Mouse (Mus musculus) brain, adult 2 months (tissue): Measurements from ENCODE around the gene Bcl2l10.
"Not testable (repeated sequence)": the region's sequence is repeated elsewhere in the genome, so short reads cannot be mapped to it uniquely, and the experiment has no call there.

Experiments used
- DNase-seq: peaks from one replicate; pipeline ENCODE4 v3.0.0; 2011; ENCODE audit warnings: low read depth, low spot score

Gene Bcl2l10

DNA sequence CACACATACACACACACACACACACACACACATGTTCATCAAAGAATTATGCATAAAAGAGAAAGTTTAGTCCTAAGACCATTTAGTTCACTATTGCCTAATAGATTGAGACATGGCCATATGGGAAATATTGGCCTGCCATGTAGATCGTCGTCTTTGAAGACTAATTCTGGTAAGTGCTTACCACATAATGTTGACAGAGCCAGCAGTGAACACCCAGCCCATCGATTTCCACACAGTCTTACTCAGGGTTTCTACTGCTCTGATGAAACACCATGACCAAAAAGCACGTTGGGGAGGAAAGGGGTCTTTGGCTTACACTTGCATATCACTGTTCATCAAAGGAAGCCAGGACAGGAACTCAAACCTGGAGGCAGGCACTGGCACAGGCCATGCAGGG, 5.1 kb upstream of the Bcl2l10 start:
- no peak for DNase-seq

DNA sequence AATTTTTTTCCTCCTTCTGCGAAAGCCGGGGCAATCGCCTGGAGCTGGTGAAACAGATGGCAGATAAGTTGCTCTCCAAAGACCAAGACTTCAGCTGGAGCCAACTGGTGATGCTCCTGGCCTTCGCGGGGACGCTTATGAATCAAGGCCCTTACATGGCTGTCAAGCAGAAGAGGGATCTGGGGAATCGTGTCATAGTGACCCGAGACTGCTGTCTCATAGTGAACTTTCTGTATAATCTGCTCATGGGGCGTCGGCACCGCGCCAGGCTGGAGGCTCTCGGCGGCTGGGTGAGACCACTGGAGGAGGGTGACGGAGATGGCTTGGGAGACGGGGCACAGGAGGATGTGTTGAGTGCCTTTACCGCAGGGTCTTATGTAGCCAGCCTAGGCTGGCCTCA, 508 bp downstream of the Bcl2l10 start:
- DNase-seq: peak; percentile 42

DNA sequence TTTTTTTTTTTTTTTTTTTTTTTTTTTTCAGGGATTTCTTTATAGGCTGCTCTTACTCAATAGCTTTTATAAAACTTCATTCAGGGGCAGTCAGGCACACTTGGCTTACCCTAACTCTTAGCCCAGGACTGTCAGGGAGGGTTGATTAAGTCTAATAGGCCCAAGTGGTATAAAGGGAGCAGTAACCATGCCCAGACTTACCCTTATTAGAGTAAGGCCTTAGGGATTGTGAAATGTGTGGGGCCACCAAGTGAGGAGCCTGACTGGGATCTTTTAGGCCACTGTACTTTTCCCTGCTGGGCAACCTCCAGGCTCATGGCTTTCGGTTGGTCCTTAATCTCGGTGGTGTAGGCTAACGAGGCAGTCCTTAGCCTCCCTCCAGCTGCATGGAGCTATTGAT, 1.1 kb downstream of the Bcl2l10 start:
- DNase-seq: no peak

DNA sequence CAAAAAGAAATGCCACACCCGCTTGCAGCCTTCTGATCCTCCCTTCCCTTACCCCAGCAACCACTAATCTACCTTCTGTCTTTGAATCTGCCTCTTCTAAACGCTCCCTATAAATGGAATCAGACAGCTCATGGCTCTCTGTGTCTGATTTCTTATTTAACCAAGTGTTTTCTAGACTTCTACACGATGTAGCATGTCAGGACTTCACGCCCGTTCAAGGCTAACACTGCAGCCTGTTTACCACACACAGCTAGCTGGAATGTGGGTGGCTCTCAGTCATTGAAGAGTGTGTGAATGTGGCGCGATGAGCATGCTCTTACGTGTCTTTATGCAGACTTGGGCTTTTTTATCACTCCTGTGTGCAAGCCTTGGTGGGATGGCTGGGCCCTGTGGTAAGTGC, 5.5 kb downstream of the Bcl2l10 start:
- DNase-seq: peak; percentile 77

DNA sequence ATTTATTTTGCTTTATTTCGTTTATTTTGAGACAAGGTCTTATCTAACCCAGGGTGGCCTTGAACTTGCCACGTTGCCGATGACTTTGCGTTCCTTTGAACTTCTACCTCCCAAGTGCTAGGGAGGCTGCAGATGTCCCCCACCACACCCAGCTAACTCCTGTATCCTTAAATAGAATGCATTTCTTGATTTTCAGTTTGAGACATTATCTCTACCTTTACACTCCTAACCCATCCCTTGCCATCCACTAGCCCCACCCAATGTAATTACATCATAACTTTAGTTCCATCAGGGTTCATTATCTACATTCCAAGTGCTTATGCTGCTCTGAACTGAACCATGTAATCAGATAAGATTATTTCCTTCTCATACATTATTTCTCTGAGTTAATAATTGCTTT, 8.2 kb downstream of the Bcl2l10 start:
- no peak for DNase-seq

DNA sequence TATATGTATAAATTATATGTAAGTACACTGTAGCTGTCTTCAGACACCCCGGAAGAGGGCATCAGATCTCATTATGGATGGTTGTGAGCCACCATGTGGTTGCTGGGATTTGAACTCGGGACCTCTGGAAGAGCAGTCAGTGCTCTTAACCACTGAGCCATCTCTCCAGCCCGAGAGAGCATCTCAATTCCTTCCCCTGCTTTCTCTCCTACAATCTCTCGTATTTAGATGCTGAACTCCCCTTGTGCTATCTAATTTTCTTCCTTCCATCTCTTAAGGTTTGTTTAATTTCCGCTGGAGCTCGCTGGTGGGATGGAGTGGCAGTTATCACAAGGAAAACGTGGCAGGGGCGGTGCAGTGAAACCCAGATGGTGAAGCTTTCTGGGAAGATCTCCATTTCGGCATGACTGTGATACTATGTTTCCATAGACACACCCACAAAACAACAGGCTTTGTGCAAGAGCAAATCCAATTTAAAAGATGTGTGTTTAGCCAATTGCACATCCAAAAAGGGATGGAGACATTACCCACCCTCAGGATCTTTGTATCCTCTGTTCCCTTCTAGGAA, 9.6 kb downstream of the Bcl2l10 start:
- DNase-seq: peak; percentile 78

DNA sequence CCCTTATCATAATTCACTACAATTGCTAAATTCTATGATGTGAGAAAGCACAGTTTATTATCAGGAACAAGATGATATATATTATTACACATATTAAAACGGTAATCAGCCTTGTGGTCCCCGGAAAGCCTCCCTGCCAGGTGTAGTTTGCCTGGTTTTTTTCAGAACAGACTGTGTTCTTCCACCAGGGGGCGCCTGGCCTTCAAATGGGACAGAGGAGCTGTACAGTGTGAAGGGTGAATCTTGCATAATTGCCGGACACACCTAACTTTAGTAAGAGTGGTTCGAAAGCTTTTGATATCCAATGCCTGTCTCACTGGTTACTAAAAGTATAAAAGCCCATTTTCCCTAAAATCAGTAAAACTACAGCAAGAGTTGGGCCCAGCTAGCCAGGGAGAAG, 14.1 kb downstream of the Bcl2l10 start:
- peak; percentile 82 for DNase-seq

DNA sequence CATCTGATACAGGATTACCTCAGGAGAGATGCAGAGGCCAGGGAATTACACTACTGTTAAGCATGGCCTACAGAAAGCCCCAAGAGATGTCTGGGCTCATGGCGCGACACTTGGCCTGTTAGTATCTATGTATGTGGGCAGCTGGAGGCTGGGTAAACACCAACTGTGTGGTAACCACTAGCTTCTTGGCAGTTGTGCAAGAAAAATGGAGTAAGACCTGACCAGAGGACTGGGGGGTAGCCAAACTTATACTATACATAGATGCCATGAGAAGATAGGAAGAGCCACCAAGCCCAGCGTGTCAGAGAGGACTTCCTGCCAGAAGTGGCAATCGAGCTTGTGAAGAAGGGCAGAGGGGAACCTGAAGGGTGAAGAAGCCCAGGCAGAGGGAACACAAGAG, 14.6 kb downstream of the Bcl2l10 start:
- DNase-seq: no peak

DNA sequence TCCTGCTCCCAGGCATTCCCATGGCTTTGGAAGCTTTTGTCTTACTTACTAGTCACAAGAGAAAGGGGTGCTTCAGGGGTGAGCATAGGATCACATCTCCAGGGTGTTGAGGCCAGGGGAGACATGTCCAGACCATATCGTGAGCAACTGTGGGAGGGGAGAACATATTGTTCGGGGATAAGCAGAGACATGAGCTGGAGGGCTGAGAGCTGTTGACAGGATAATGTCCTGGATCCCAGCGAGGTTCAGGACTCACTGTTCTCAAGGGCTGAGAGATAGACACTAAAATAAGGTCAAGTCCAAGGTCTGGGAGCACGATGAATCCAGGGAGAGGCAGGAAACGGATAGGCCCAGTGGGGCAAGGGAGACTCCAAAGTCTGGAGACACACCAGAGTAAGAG, 15.4 kb downstream of the Bcl2l10 start:
- DNase-seq: no peak

DNA sequence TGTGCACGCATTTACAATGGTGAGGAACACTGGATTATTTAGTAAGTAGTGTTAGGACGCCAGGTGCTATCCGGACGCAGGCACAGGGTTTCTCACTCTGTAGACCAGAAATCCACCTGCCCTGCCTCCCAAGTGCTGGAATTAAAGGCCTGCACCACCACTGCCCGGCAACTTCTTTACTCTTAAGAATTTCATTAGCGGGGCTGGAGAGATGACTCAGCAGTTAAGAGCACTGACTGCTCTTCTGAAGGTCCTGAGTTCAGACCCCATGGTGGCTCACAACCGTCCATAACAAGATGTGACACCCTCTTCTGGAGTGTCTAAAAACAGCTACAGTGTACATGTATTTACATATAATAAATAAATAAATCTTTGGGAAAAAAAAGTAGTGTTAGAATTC, 16.1 kb downstream of the Bcl2l10 start:
- not testable (repeated sequence) for DNase-seq

DNA sequence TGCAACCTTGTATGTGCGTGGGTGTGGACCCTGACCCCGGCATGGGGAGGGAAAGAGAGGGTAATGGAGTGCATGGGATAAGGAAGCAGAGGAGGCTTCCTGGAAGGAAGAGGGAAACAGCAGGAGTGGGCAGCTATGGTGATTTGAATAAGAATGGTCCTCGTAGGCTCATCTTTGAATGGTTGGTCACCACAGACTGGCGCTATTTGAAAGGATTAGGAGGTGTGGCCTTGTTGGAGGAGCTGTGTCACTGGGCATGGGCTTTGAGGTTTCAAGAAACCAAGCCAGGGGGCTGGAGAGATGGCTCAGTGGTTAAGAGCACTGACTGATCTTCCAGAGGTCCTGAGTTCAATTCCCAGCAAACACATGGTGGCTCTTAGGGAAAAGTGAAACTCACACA, 17.6 kb downstream of the Bcl2l10 start:
- DNase-seq: no peak

DNA sequence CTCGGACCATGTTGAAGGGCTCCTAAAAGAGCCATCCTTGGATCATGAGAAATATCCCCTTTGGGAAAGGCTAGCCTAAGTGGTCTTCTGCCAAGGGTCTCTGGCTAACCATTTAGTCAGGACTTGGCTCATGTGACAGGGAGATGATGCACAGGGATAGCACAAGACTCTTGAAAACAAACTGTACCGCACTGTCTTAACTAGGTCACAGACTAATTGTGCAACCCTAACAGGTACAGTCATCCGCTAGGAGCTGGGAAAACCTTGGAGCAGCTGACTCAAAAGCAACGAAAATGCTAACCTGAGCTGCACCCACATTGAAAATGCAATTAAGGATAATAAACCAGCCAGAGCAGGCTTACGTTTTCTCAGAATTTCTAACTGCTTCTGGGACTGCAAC, 18.6 kb downstream of the Bcl2l10 start:
- peak; percentile 77 for DNase-seq

DNA sequence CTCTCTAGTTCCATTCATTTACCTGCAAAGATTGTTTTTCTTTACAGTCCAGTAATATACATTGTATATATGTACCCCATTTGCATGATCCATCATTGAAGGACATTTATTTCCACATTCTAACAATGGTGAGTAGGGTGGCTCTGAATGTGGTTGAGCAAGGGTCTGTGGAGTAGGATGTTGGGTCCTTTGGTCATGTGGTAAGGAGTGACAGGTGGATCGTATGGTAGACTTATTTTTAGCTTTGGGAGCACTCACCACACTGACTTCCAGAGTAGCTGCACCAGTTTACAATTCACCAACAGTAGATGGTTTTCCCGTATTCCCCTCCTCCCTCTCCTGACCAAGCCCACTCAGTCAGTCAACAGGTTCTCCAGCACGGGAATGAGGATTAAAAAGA, 21.2 kb downstream of the Bcl2l10 start:
- no peak for DNase-seq

DNA sequence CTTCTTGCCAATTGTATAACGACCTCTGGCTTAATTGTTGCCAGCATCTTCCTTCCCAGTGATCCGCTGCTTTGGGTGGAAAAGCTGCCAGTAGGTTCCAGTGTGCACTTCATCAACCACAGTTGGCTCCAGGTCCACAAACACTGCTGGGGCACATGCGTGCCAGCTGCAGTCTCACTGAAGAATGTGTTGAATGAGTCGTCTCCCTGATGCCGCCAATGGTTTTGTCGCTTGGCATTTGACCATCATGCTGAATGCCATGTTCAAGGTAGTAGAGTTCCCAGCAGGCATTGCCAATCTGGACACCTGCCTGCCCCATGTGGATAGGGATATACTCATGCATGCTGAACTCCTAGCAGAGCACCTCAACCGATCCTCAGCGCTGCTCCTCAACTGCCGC, 28.0 kb downstream of the Bcl2l10 start:
- DNase-seq: peak; percentile 23

DNA sequence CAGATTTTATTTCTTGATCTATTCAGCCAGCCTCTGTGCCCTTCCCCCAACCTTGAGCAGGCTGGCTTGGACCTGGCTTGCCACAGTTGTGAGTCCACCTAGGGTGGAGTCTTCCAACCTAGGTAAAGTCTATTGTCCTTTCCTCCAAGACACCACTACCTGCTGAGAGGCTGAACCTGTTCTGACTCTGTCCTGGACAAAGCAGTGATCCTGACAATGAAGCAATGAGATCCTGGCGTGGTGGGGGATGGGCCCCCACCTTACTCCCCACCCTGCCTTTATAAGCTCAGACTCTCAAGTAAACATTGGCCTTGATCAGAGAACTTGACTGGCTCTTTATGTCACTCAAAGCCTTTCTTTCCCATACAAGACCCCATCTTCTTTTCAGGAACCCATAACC, 28.9 kb downstream of the Bcl2l10 start:
- no peak for DNase-seq

DNA sequence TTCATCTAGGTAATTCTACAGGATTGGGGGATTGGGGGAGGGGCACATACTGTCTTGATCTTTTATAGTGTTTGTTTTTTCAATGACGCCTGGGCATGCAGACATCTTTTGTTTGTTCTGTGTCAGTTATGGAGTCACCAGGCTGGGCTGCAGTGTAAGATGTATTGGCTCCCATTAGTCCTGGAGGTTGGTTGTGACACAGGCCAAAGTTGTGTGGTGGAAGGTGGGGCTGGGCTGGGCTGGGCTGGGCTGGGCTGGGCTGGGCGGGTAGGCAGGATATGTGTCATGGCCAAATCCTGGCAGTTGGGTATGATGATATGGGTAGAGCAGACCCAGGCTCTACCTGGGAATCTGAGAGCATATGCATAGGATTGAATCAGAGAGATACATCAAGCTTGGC, 31.2 kb downstream of the Bcl2l10 start:
- no peak for DNase-seq

DNA sequence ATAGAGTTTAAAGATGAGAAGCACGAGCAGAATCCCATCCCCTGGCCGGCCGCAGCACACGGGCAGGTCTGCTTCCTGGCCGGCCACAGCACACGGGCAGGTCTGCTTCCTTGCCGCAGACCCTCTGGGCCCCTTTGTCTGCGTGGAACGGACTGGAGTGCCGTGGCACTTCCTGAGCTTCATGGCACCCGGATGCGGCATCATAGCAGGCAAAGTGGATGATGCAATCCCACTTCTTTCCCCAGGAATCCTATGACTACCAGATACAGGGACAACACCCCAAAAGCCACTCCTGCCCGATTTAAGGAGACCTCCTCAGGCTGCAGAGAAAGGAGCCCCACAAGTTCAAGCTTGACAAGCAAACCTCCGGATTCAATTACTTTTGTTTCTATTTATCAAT, 35.3 kb downstream of the Bcl2l10 start:
- DNase-seq: no peak

DNA sequence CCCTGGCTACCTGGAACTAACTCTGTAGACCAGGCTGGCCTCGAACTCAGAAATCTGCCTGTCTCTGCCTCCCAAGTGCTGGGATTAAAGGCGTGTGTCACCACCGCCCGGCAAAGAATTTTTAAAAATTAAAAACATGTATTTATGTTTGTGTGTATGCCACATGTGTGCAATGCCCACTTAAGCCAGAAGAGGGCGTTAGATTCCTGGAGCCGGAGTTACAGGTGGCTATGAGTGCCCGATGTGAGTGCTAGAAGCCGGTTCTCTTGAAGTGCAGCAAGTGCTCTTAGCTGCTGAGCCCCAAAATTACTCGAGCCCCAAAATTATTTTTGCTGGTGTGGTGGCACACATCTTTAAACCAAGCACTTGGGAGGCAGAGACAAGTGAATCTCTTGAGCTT, 36.2 kb downstream of the Bcl2l10 start:
- DNase-seq: no peak

DNA sequence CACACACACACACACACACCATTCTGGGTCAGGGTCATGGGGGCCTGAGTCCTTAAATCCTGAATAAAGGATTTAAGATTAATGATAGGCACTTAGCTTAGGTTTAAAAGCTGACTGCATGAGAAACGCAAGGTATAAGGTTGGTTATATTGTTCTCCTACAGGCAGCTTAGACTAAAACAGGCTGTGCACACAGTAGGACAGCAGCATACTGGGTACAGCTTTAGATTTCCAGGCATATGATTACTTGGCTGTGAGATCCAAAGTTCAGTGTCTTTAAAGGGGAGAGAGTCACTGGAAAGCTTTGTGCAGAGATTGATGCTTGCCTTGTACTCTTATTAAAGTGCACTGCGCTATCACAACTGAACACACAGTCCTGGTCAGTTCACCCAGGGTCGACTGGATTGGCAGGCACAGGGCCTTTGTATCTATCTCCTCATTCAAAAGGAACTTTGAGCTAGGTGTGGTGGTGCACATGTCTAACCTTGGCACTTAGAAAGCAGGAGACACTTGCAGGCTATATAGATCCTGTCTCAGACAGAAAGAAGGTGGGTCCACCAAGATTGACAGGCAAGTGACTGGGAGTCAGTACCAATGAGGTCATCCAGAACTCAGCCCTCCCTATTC, 36.9 kb downstream of the Bcl2l10 start:
- DNase-seq: no peak

DNA sequence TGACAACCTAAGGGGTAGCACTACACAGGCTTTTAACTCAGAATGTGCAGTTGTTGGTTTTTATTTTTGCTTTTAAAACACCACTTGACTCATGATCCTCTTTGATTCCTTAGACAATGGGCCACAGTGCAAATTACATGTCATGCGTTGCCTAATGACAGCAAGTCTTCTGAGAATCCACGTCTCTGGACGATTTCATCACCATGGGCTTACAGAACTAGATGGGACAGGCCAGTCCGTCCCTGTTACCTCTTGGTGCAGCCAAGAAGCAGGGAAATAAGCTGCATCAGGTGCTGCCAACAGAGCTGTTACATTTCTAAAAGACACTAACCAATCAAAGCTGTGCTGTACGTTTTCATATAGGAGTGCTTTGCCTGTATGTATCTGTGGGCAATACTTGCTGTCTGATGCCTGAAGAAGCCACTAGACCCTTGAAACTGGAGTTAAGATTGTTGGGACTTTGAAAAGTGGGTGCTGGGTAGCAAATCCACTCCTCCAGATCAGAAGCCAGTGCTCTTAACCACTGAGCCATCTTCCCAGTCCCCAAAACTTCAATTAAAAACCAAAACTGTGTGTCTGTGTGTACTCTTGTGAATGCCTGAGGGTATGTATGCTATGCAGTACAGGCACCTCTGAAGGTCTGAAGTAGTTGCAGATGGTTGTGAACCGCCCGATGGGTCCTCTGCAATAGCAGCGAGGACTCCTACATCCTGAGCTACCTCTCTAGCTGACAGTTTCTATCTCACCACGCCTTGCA, 37.8 kb downstream of the Bcl2l10 start:
- DNase-seq: no peak

DNA sequence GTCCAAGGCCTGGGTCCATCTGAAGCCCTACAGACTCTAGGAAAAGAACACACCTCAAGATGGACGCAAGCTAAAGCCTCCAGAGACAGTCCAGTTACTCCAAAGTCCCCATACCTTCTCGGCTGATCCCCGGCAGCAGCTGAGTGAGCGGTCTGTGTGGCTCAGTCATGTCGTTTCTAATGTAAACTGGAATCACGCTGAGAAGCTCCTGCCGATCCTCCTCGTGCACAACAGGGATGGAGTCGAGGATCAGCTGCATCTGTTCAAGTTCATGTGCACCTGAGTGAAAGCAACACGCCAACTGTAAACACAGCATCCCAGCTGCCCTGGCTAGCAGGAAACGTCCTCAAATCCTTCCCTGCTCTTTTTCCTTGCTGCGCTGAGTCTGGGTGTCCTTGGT, 45.7 kb downstream of the Bcl2l10 start:
- no peak for DNase-seq

DNA sequence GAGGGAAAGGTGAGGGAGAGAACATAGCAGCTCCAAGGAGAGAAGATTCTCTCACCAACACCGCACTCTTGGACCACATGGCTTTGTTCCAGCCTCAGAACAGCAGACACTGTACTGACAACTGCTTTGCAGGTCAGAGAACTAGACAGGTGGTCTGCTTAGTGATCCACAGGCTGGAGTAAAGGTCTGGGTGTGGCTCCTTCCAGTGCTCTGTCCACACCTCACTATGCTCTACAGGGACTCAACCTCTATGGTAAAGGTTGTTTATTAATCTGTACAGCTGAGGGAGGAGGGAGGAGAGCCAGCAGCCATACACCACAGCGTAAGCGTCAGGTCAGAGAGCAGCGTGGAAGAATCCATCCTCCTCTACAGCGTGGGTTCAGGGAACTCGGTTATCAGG, 48.4 kb downstream of the Bcl2l10 start:
- DNase-seq: no peak

DNA sequence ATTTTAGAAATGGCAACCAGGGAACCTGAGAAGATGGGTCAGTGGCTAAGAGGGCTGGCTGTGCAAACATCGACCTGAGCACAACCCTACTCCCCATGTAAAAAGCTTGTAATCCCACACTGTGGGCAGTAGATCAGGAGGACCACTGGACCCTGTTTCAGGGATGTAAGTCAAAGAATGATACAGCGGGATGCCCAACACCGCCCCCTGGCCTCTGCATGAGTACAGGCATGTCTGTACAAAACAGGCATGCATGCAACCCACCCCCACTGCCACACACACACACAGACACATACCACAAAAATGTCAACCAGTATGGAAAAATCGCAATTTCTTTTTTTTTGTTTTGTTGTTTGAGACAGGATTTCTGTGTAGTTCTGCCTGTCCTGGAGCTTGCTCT, 51.5 kb downstream of the Bcl2l10 start:
- DNase-seq: no peak
